10 mouse cellular contexts compared by ENCODE assay signal in the genomic region with DNA sequence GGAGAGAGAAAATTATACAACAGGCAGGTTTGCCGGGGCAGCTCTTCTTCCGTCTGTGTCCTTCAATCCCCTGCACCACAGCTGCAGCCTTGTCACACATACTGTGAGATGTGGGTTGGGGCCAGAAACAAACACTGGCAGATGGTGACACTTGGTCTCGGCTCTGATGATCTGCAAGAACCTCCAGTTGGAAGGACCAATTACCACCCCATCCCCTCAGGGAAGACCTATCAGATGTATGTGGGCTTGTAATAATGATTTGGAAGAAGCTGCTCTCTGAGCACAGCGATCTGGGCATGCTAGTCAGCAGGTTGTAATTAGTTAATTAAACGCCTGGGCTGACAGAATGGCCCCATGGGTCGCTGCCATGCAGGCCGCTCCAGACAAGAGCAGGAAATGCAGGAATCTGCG. TPM values are rescaled to one million over a fixed set of nuclear protein-coding genes. Genes with fewer than 3 reads are reported as not detected.
DNase-seq lines count a peak whose midpoint lies in the region; ATAC-seq and TF ChIP-seq lines count a peak whose summit lies in the region.
"Had no signal": no experiment of that assay in that cellular context is flagged by ENCODE, and none has a peak within 500 bp of the region (broad histone marks: within the 10 kb centered on the region; RNA-seq: fewer than 3 reads in every experiment).

No protein-coding gene starts in this region.

- no peak for TF ChIP-seq CTCF in forebrain, postnatal 0 days (IDR thresholded peaks at IDR 0.05; ENCODE audit: low read depth)

- H3K27ac ChIP-seq in forebrain, postnatal 0 days (ENCODE audit: low read depth, low read length) = no peak overlapping the region
- H3K27ac ChIP-seq in liver, embryonic 11.5 days (ENCODE audit: low read depth, low read length) = no peak overlapping the region

- peak; percentile 73 for DNase-seq in brain, adult 2 months (ENCODE audit: low read depth, low spot score)
- DNase-seq in cerebellum, postnatal 25 days = peak; percentile 15 to 41
- DNase-seq in forebrain, postnatal 0 days = peak; percentile 48
- peak; percentile 57 for DNase-seq in mesoderm, embryonic 11.5 days (ENCODE audit: low read depth, low spot score)
- DNase-seq in spleen, adult 18-20 months = no peak
- DNase-seq in lung, postnatal 14 days = no peak
- no peak for DNase-seq in liver, embryonic 11.5 days (ENCODE audit: low spot score)
- no peak for DNase-seq in left cerebral cortex, adult 18-20 months (ENCODE audit: low spot score in 2 of 2)

- no peaks in the 10 kb centered on the region for H3K27me3 ChIP-seq in forebrain, postnatal 0 days (ENCODE audit: insufficient read depth, low read length)
- H3K27me3 ChIP-seq in liver, embryonic 11.5 days (replicated peaks; ENCODE audit: control insufficient read depth, insufficient read depth, low read length) = no peaks in the 10 kb centered on the region

- H3K9ac ChIP-seq in forebrain, postnatal 0 days = no peak overlapping the region
- H3K9ac ChIP-seq in liver, embryonic 11.5 days (ENCODE audit: low read depth, low read length) = no peak overlapping the region

- no peaks in the 10 kb centered on the region for H3K36me3 ChIP-seq in forebrain, postnatal 0 days (ENCODE audit: insufficient read depth)
- no peaks in the 10 kb centered on the region for H3K36me3 ChIP-seq in liver, embryonic 11.5 days (ENCODE audit: control insufficient read depth, insufficient read depth, low read length)

- no peaks in the 10 kb centered on the region for H3K4me1 ChIP-seq in forebrain, postnatal 0 days (ENCODE audit: insufficient read depth)
- peaks cover 12% of the 10 kb centered on the region for H3K4me1 ChIP-seq in liver, embryonic 11.5 days (replicated peaks; ENCODE audit: control insufficient read depth, insufficient read depth, low read length)

- no peak overlapping the region for H3K4me3 ChIP-seq in forebrain, postnatal 0 days (ENCODE audit: low read depth, low read length)
- H3K4me3 ChIP-seq in liver, embryonic 11.5 days (ENCODE audit: low read depth, low read length) = no peak overlapping the region

- no peaks in the 10 kb centered on the region for H3K9me3 ChIP-seq in forebrain, postnatal 0 days (ENCODE audit: low read length)
- H3K9me3 ChIP-seq in liver, embryonic 11.5 days (ENCODE audit: control insufficient read depth, low read length) = no peaks in the 10 kb centered on the region

- no peak overlapping the region for H3K4me2 ChIP-seq in forebrain, postnatal 0 days (ENCODE audit: low read depth)
- no peak overlapping the region for H3K4me2 ChIP-seq in liver, embryonic 11.5 days

- WGBS in forebrain, postnatal 0 days = 15% methylated on average over 8 of the region's 8 CpGs
- 45% methylated on average over 8 of the region's 8 CpGs for WGBS in liver, embryonic 11.5 days

- peak; percentile 79 for ATAC-seq in forebrain, postnatal 0 days
- ATAC-seq in liver, embryonic 11.5 days (replicated peaks; ENCODE audit: low FRiP score) = no peak

RNA-seq across cellular contexts. Expression of a gene that starts 47.3 kb away (rescaled TPM):
- total RNA-seq in forebrain, postnatal 0 days (2014; rRNA removed) = 6.2 TPM in 2 replicates
- 1.9 and 2.2 TPM in 2 replicates for polyA plus RNA-seq in forebrain, postnatal 0 days (2015; fragmentation: Nextera tagmentation; extraction: Ambion mirVana)
- polyA plus RNA-seq in liver, embryonic 11.5 days (2014; fragmentation: Nextera tagmentation; extraction: Ambion mirVana) = 3.0 and 4.6 TPM in 2 replicates
- 1 to 10 TPM; 7.4 to 7.9 TPM for total RNA-seq in left cerebral cortex, adult 18-20 months (2021)

RNA-seq across cellular contexts. Expression of a gene that starts 47.3 kb away (rescaled TPM):
- total RNA-seq in forebrain, postnatal 0 days (2014; rRNA removed) = not detected in 2 replicates
- 1.2 TPM in 1 of 2 replicates, not detected in the other for polyA plus RNA-seq in forebrain, postnatal 0 days (2015; fragmentation: Nextera tagmentation; extraction: Ambion mirVana)
- 3.9 and 4.4 TPM in 2 replicates for polyA plus RNA-seq in liver, embryonic 11.5 days (2014; fragmentation: Nextera tagmentation; extraction: Ambion mirVana)
- total RNA-seq in left cerebral cortex, adult 18-20 months (2021) = 1 to 10 TPM; 1.1 to 1.5 TPM
- total RNA-seq: gastrocnemius, adult 18-20 months; neutrophil, adult 5-6 weeks had no signal

RNA-seq across cellular contexts. Expression of a gene that starts 47.6 kb away (rescaled TPM):
- 37.5 and 39.8 TPM in 2 replicates for total RNA-seq in forebrain, postnatal 0 days (2014; rRNA removed)
- 30.5 and 48.3 TPM in 2 replicates for polyA plus RNA-seq in forebrain, postnatal 0 days (2015; fragmentation: Nextera tagmentation; extraction: Ambion mirVana)
- polyA plus RNA-seq in liver, embryonic 11.5 days (2014; fragmentation: Nextera tagmentation; extraction: Ambion mirVana) = 67.2 and 73.1 TPM in 2 replicates
- 10 to 100 TPM; 46.5 to 53.4 TPM for total RNA-seq in left cerebral cortex, adult 18-20 months (2021)

Comparison
In these comparisons a context has a peak if more than half of its experiments do, and no peak if none do; other contexts are left out.
1. DNase-seq: peak in brain, adult 2 months (single experiment), cerebellum, postnatal 25 days (2 of 2), forebrain, postnatal 0 days (single experiment) and mesoderm, embryonic 11.5 days (single experiment); none in spleen, adult 18-20 months (0 of 2), lung, postnatal 14 days (single experiment), liver, embryonic 11.5 days (single experiment) and left cerebral cortex, adult 18-20 months (0 of 2).